Comparison of ENCODE assay signal across 8 mouse cellular contexts in genomic region chr7:28597277-28597570, GRCm38 (mm10). TPM values are rescaled to one million over a fixed set of nuclear protein-coding genes. Genes with fewer than 3 reads are reported as not detected.
A peak's percentile ranks its signal among the peaks of the same experiment; 100 is the strongest.
DNase-seq lines count a peak whose midpoint lies in the region; ATAC-seq lines count a peak whose summit lies in the region.

No protein-coding gene starts in this region.

- peak; percentile 15 to 22 for DNase-seq in spleen, postnatal 10 days (ENCODE audit: low spot score in 2 of 2)
- DNase-seq in spleen, adult 18-20 months = no peak
- DNase-seq in ovary, postnatal 10 days (ENCODE audit: low spot score) = no peak
- no peak for DNase-seq in gastrocnemius, postnatal 36 days

- no peak for ATAC-seq in erythroblast, adult 5-6 weeks (replicated peaks; ENCODE audit: low FRiP score, poor library complexity, severe bottlenecking)
- ATAC-seq in limb, embryonic 13.5 days (ENCODE audit: low FRiP score, low read depth) = no peak
- no peak for ATAC-seq in stomach, embryonic 16.5 days (ENCODE audit: insufficient read depth, low FRiP score)

- peak overlapping the region; percentile 88 for H3K4me2 ChIP-seq in limb, embryonic 13.5 days (replicated peaks)
- peak overlapping the region; percentile 79 for H3K4me2 ChIP-seq in stomach, embryonic 16.5 days (ENCODE audit: low read depth, low read length)

- H3K36me3 ChIP-seq in erythroblast, embryonic 14.5 days (ENCODE audit: control insufficient read depth) = peaks cover 43% of the 10 kb centered on the region
- H3K36me3 ChIP-seq in limb, embryonic 13.5 days = peaks cover 6% of the 10 kb centered on the region; the same call in 1 of the 2 replicates
- no peaks in the 10 kb centered on the region for H3K36me3 ChIP-seq in stomach, embryonic 16.5 days (ENCODE audit: control insufficient read depth, insufficient read depth, low read length)

- 8% methylated on average over 9 of the region's 9 CpGs for WGBS in limb, embryonic 13.5 days
- WGBS in stomach, embryonic 16.5 days = 2% methylated on average over 9 of the region's 9 CpGs

- peak overlapping the region; percentile 89; the same call in 1 of the 2 replicates for H3K27ac ChIP-seq in limb, embryonic 13.5 days
- H3K27ac ChIP-seq in stomach, embryonic 16.5 days (ENCODE audit: low read length) = peak overlapping the region; percentile 94

- peak overlapping the region; percentile 91 for H3K4me3 ChIP-seq in erythroblast, embryonic 14.5 days (replicated peaks)
- H3K4me3 ChIP-seq in limb, embryonic 13.5 days = peak overlapping the region; percentile 62
- peak overlapping the region; percentile 59 for H3K4me3 ChIP-seq in stomach, embryonic 16.5 days (replicated peaks; ENCODE audit: low read length)

- no peaks in the 10 kb centered on the region for H3K27me3 ChIP-seq in erythroblast, embryonic 14.5 days (ENCODE audit: control insufficient read depth)
- no peaks in the 10 kb centered on the region for H3K27me3 ChIP-seq in limb, embryonic 13.5 days
- no peaks in the 10 kb centered on the region for H3K27me3 ChIP-seq in stomach, embryonic 16.5 days (ENCODE audit: control insufficient read depth, insufficient read depth, low read length)

- H3K9ac ChIP-seq in limb, embryonic 13.5 days = peak overlapping the region; percentile 72
- H3K9ac ChIP-seq in stomach, embryonic 16.5 days (ENCODE audit: low read length) = peak overlapping the region; percentile 81

- no peaks in the 10 kb centered on the region for H3K9me3 ChIP-seq in erythroblast, embryonic 14.5 days (ENCODE audit: control insufficient read depth, low read length)
- H3K9me3 ChIP-seq in limb, embryonic 13.5 days = no peaks in the 10 kb centered on the region
- no peaks in the 10 kb centered on the region for H3K9me3 ChIP-seq in stomach, embryonic 16.5 days (replicated peaks; ENCODE audit: control insufficient read depth, low read length)

- intact Hi-C loops in gastrocnemius, postnatal 36 days (cut with DNase I) = no loop called here

- H3K4me1 ChIP-seq in erythroblast, embryonic 14.5 days (ENCODE audit: control insufficient read depth) = peaks cover 67% of the 10 kb centered on the region
- H3K4me1 ChIP-seq in limb, embryonic 13.5 days = peaks cover 65% of the 10 kb centered on the region
- H3K4me1 ChIP-seq in stomach, embryonic 16.5 days (ENCODE audit: control insufficient read depth, insufficient read depth, low read length) = peaks cover 45% of the 10 kb centered on the region

RNA-seq across cellular contexts. Expression of gene Samd4b, which starts 0.7 kb away (rescaled TPM):
- polyA plus RNA-seq in erythroblast, embryonic 14.5 days (2012) = 9.3 and 11.4 TPM in 2 replicates
- total RNA-seq in erythroblast, adult 5-6 weeks (2015; ENCODE audit: low replicate concordance) = 7.3 and 11.9 TPM in 2 replicates
- total RNA-seq in erythroblast, adult 5-6 weeks (2017; ENCODE audit: low replicate concordance) = 3.1 and 4.8 TPM in 2 replicates
- polyA plus RNA-seq in limb, embryonic 13.5 days (2015; fragmentation: Nextera tagmentation; extraction: Ambion mirVana) = 26.7 and 31.7 TPM in 2 replicates
- 10.9 and 11.2 TPM in 2 replicates for polyA plus RNA-seq in stomach, embryonic 16.5 days (2015; fragmentation: Nextera tagmentation; extraction: Ambion mirVana)
- 10 to 100 TPM; 11.6 to 13.9 TPM for total RNA-seq in gastrocnemius, postnatal 36 days (2021)

RNA-seq across cellular contexts. Expression of gene Pak4, which starts 0.8 kb away (rescaled TPM):
- polyA plus RNA-seq in erythroblast, embryonic 14.5 days (2012) = 16.1 and 20.0 TPM in 2 replicates
- total RNA-seq in erythroblast, adult 5-6 weeks (2015; ENCODE audit: low replicate concordance) = 3.1 and 3.5 TPM in 2 replicates
- 2.0 and 6.4 TPM in 2 replicates for total RNA-seq in erythroblast, adult 5-6 weeks (2017; ENCODE audit: low replicate concordance)
- 33.2 and 33.4 TPM in 2 replicates for polyA plus RNA-seq in limb, embryonic 13.5 days (2015; fragmentation: Nextera tagmentation; extraction: Ambion mirVana)
- polyA plus RNA-seq in stomach, embryonic 16.5 days (2015; fragmentation: Nextera tagmentation; extraction: Ambion mirVana) = 54.8 and 64.4 TPM in 2 replicates
- 1 to 10 TPM; 1.8 to 2.5 TPM for total RNA-seq in gastrocnemius, postnatal 36 days (2021)

RNA-seq across cellular contexts. Expression of gene Acp7, which starts 33.9 kb away (rescaled TPM):
- polyA plus RNA-seq in erythroblast, embryonic 14.5 days (2012) = not detected in 2 replicates
- total RNA-seq in erythroblast, adult 5-6 weeks (2015; ENCODE audit: low replicate concordance) = not detected in 2 replicates
- total RNA-seq in erythroblast, adult 5-6 weeks (2017; ENCODE audit: low replicate concordance) = not detected in 2 replicates
- not detected in 2 replicates for polyA plus RNA-seq in limb, embryonic 13.5 days (2015; fragmentation: Nextera tagmentation; extraction: Ambion mirVana)
- 0.16 TPM in 1 of 2 replicates, not detected in the other for polyA plus RNA-seq in stomach, embryonic 16.5 days (2015; fragmentation: Nextera tagmentation; extraction: Ambion mirVana)
- total RNA-seq in gastrocnemius, postnatal 36 days (2021) = not detected

RNA-seq across cellular contexts. Expression of gene Nccrp1, which starts 50.2 kb away (rescaled TPM):
- 0.05 and 0.09 TPM in 2 replicates for polyA plus RNA-seq in erythroblast, embryonic 14.5 days (2012)
- total RNA-seq in erythroblast, adult 5-6 weeks (2015; ENCODE audit: low replicate concordance) = 0.84 TPM in 1 of 2 replicates, not detected in the other
- not detected in 2 replicates for total RNA-seq in erythroblast, adult 5-6 weeks (2017; ENCODE audit: low replicate concordance)
- polyA plus RNA-seq in limb, embryonic 13.5 days (2015; fragmentation: Nextera tagmentation; extraction: Ambion mirVana) = not detected in 2 replicates
- 19.7 and 34.8 TPM in 2 replicates for polyA plus RNA-seq in stomach, embryonic 16.5 days (2015; fragmentation: Nextera tagmentation; extraction: Ambion mirVana)
- total RNA-seq in gastrocnemius, postnatal 36 days (2021) = not detected

RNA-seq across cellular contexts. Expression of gene Sycn, which starts 56.5 kb away (rescaled TPM):
- polyA plus RNA-seq in erythroblast, embryonic 14.5 days (2012) = not detected in 2 replicates
- not detected in 2 replicates for total RNA-seq in erythroblast, adult 5-6 weeks (2015; ENCODE audit: low replicate concordance)
- total RNA-seq in erythroblast, adult 5-6 weeks (2017; ENCODE audit: low replicate concordance) = not detected in 2 replicates
- polyA plus RNA-seq in limb, embryonic 13.5 days (2015; fragmentation: Nextera tagmentation; extraction: Ambion mirVana) = not detected in 2 replicates
- polyA plus RNA-seq in stomach, embryonic 16.5 days (2015; fragmentation: Nextera tagmentation; extraction: Ambion mirVana) = 124 and 215 TPM in 2 replicates
- not detected for total RNA-seq in gastrocnemius, postnatal 36 days (2021)

Comparison
In these comparisons a context has a peak if more than half of its experiments do, and no peak if none do; other contexts are left out.
1. DNase-seq: peak in spleen, postnatal 10 days (2 of 2); none in spleen, adult 18-20 months (0 of 2), ovary, postnatal 10 days (single experiment) and gastrocnemius, postnatal 36 days (0 of 2).
2. Peak in every context shown above with its lines, with median percentiles within 50 percentile points of each other: H3K4me3 ChIP-seq.